Mouse (Mus musculus) adrenal gland, postnatal 4 days (tissue): ENCODE measurements around the gene Vmn1r107. TPM values are rescaled to one million over a fixed set of nuclear protein-coding genes. Genes with fewer than 3 reads are reported as not detected.
"Not testable (repeated sequence)": the region's sequence is repeated elsewhere in the genome, so short reads cannot be mapped to it uniquely, and the experiment has no call there.

Experiments used
- DNase-seq, 2 experiments: peaks; one replicate each; pipeline ENCODE4 v3.0.0; 2021 to 2022; ENCODE audit warnings: low spot score in 2 of 2, mixed read lengths in 2 of 2
- long read RNA-seq, 2 experiments: library from polyadenylated mRNA; stranded (forward); transcript quantifications; one replicate each; pipeline ENCODE4 v2.0.0; 2021
- total RNA-seq, 2 experiments: library from RNA; stranded (reverse); gene quantifications; 2 replicates each; pipeline ENCODE4 v1.2.3; 2021

The Vmn1r107 gene
- not detected for total RNA-seq
- long read RNA-seq, experiment 1, result 0 reads
- long read RNA-seq, experiment 2, result 0 reads

- not testable (repeated sequence) for DNase-seq
These were observed at the start of gene Vmn1r107 for GRCm38 (mm10) chr7:20668618-20669017. TSS of gene Vmn1r107 (plus strand) at chr7:20668918.

- not testable (repeated sequence) for DNase-seq
These were observed 34.4 kb downstream of the Vmn1r107 start, which contains the start of gene Vmn1r111 for GRCm38 (mm10) chr7:20703116-20703515. TSS of gene Vmn1r111 (minus strand) at chr7:20703216.

Other genes starting within 250 kb of the Vmn1r107 start
- not detected for gene Vmn1r101, start 226.3 kb upstream of the Vmn1r107 start, total RNA-seq
- gene Gm10670, start 194.0 kb upstream of the Vmn1r107 start, total RNA-seq, result not detected
- not detected for gene Vmn1r103, start 158.4 kb upstream of the Vmn1r107 start, total RNA-seq
- not detected for gene Vmn1r104, start 135.1 kb upstream of the Vmn1r107 start, total RNA-seq
- gene Gm5726, start 123.2 kb upstream of the Vmn1r107 start, total RNA-seq, result not detected
- not detected for gene Gm4141, start 92.7 kb upstream of the Vmn1r107 start, total RNA-seq
- not detected for gene Gm4513, start 69.9 kb upstream of the Vmn1r107 start, total RNA-seq
- not detected for gene Vmn1r111, start 34.3 kb downstream of the Vmn1r107 start, total RNA-seq
- gene Gm10668, start 61.7 kb downstream of the Vmn1r107 start, total RNA-seq, result not detected
- gene Vmn1r112, start 102.3 kb downstream of the Vmn1r107 start, total RNA-seq, result not detected
- not detected for gene Vmn1r113, start 118.4 kb downstream of the Vmn1r107 start, total RNA-seq
- not detected for gene Vmn1r114, start 143.3 kb downstream of the Vmn1r107 start, total RNA-seq
- not detected for gene Vmn1r115, start 176.1 kb downstream of the Vmn1r107 start, total RNA-seq
- not detected for gene Vmn1r116, start 203.3 kb downstream of the Vmn1r107 start, total RNA-seq
- gene Vmn1r117, start 215.2 kb downstream of the Vmn1r107 start, total RNA-seq, result not detected
- gene Vmn1r118, start 243.4 kb downstream of the Vmn1r107 start, total RNA-seq, result not detected